Mouse (Mus musculus) kidney, embryonic 16.5 days (tissue): ENCODE data around the gene Pafah1b3. TPM values are rescaled to one million over a fixed set of nuclear protein-coding genes. Genes with fewer than 3 reads are reported as not detected.
A peak's percentile ranks its signal among the peaks of the same experiment; 100 is the strongest.

Source experiments
- ATAC-seq: fragments of 200-750 bp; cut with Nextera tagmentation; 2 replicates; pipeline ENCODE4 v1.8.0; 2017; ENCODE audit warnings: moderate TSS enrichment; ENCODE audit not compliant: low FRiP score, low TSS enrichment
- H3K27ac ChIP-seq: fragments of 300-500 bp; sonication (generic); 2 replicates; pipeline ENCODE4 v1.5.1; 2014; ENCODE audit warnings: low read length
- H3K27me3 ChIP-seq: fragments of 300-500 bp; sonication (generic); 2 replicates; pipeline ENCODE4 v1.6.1; 2014; ENCODE audit warnings: low read length, control low read depth, mixed read lengths; ENCODE audit not compliant: insufficient read depth
- H3K36me3 ChIP-seq: fragments of 300-500 bp; sonication (generic); 2 replicates; pipeline ENCODE4 v1.6.1; 2014; ENCODE audit warnings: low read length, control low read depth, mixed read lengths; ENCODE audit not compliant: insufficient read depth
- H3K4me1 ChIP-seq: fragments of 300-500 bp; sonication (generic); 2 replicates; pipeline ENCODE4 v1.6.1; 2014; ENCODE audit warnings: low read length, control low read depth, mixed read lengths; ENCODE audit not compliant: insufficient read depth
- H3K4me2 ChIP-seq: fragments of 300-500 bp; sonication (generic); replicated peaks from 2 replicates; pipeline ENCODE4 v1.6.1; 2014; ENCODE audit warnings: low read depth, low read length
- H3K4me3 ChIP-seq: fragments of 300-500 bp; sonication (generic); 2 replicates; pipeline ENCODE4 v1.5.1; 2014; ENCODE audit warnings: mild to moderate bottlenecking, low read length
- H3K9ac ChIP-seq: fragments of 300-500 bp; sonication (generic); replicated peaks from 2 replicates; pipeline ENCODE4 v1.6.1; 2014; ENCODE audit warnings: low read length
- H3K9me3 ChIP-seq: fragments of 300-500 bp; sonication (generic); 2 replicates; pipeline ENCODE4 v1.6.1; 2016; ENCODE audit warnings: low read length, control low read depth
- WGBS: fragments of 180-500 bp; shearing (Covaris S2); extraction: QIAGEN DNeasy Blood & Tissue Kit; methylation state at CpG from one replicate; pipeline ENCODE4 v1.1.7; 2014; 5-methylcytosine and 5-hydroxymethylcytosine counted together
- polyA plus RNA-seq: library from polyadenylated mRNA; unstranded; fragments of >200 nt; fragmentation: Nextera tagmentation; extraction: Ambion mirVana; gene quantifications from 2 replicates; pipeline ENCODE4 v1.2.1, GENCODE M21; 2015

The Pafah1b3 gene
- polyA plus RNA-seq, 1 experiment from 2014 or later: 199 TPM

- Histone ChIP-seq H3K36me3 (no peaks in the 10 kb centered on the region), H3K27ac (no peak within 1 kb of the TSS), H3K4me2 (peak within 1 kb of the TSS; percentile 97), H3K4me3 (peak within 1 kb of the TSS; percentile 58), H3K9me3 (no peaks in the 10 kb centered on the region), H3K9ac (peak within 1 kb of the TSS; percentile 41; the same call in 1 of the 2 replicates), H3K4me1 (peaks cover 9% of the 10 kb centered on the region), H3K27me3 (peaks cover 3% of the 10 kb centered on the region)
- WGBS: under 1% methylated on average over 47 of the region's 47 CpGs
- ATAC-seq: peak; percentile 87
Measured at GRCm38 (mm10) chr7:25305956-25306613, 8.3 kb upstream of the Pafah1b3 start, which contains the start of gene Tmem145. Gene Tmem145, plus strand, starts transcription at chr7:25306106.

GRCm38 (mm10) chr7:25305481-25305880 lies 7.7 kb upstream of the Pafah1b3 start:
- H3K4me1 ChIP-seq: peaks cover 9% of the 10 kb centered on the region
- peak overlapping the region; percentile 58 for H3K4me3 ChIP-seq
- no peak for ATAC-seq
- 0% methylated on average over 2 of the region's 2 CpGs for WGBS
- no peaks in the 10 kb centered on the region for H3K36me3 ChIP-seq
- no peaks in the 10 kb centered on the region for H3K9me3 ChIP-seq
- H3K27me3 ChIP-seq: peaks cover 3% of the 10 kb centered on the region
- H3K9ac ChIP-seq: peak overlapping the region; percentile 41; the same call in 1 of the 2 replicates
- H3K4me2 ChIP-seq: peak overlapping the region; percentile 97
- no peak overlapping the region for H3K27ac ChIP-seq

GRCm38 (mm10) chr7:25303685-25304006 lies 5.9 kb upstream of the Pafah1b3 start:
- H3K9me3 ChIP-seq: no peaks in the 10 kb centered on the region

GRCm38 (mm10) chr7:25303003-25303684 lies 5.4 kb upstream of the Pafah1b3 start:
- no peak for ATAC-seq
- Histone ChIP-seq H3K27me3 (peaks cover 3% of the 10 kb centered on the region), H3K4me3 (no peak overlapping the region), H3K9ac (no peak overlapping the region), H3K9me3 (no peaks in the 10 kb centered on the region), H3K4me2 (no peak overlapping the region), H3K27ac (no peak overlapping the region), H3K36me3 (no peaks in the 10 kb centered on the region), H3K4me1 (peaks cover 13% of the 10 kb centered on the region)
- 72% methylated on average over 9 of the region's 9 CpGs for WGBS

More at GRCm38 (mm10) chr7:25303685-25304006, 5.9 kb upstream of the Pafah1b3 start:
- Histone ChIP-seq H3K9ac (no peak overlapping the region), H3K4me3 (no peak overlapping the region), H3K27ac (no peak overlapping the region), H3K36me3 (no peaks in the 10 kb centered on the region), H3K27me3 (peaks cover 3% of the 10 kb centered on the region), H3K4me2 (no peak overlapping the region), H3K4me1 (peaks cover 9% of the 10 kb centered on the region)
- no peak for ATAC-seq
- WGBS: 78% methylated on average over 3 of the region's 3 CpGs

- no peak within 1 kb of the TSS for H3K4me3 ChIP-seq
- H3K27me3 ChIP-seq: no peaks in the 10 kb centered on the region; the same call in 1 of the 2 replicates
- no peak within 1 kb of the TSS for H3K27ac ChIP-seq
- 0 out of 2 replicates have a peak, but pooled peaks have one; percentile 31 for ATAC-seq
- peaks cover 11% of the 10 kb centered on the region for H3K4me1 ChIP-seq
- H3K4me2 ChIP-seq: no peak within 1 kb of the TSS
- H3K9ac ChIP-seq: no peak within 1 kb of the TSS
- 0 out of 2 replicates have a peak, but pooled peaks cover 1% of the 10 kb centered on the region for H3K36me3 ChIP-seq
- H3K9me3 ChIP-seq: no peaks in the 10 kb centered on the region
- WGBS: 64% methylated on average over 17 of the region's 19 CpGs
Measured at GRCm38 (mm10) chr7:25301063-25301462, 3.3 kb upstream of the Pafah1b3 start, which contains the start of gene Prr19. Gene Prr19, plus strand, starts transcription at chr7:25301411.

- ATAC-seq: peak; percentile 41
- 1% methylated on average over 21 of the region's 21 CpGs for WGBS
Measured at GRCm38 (mm10) chr7:25296945-25297453, 787 bp downstream of the Pafah1b3 start.

GRCm38 (mm10) chr7:25294960-25295722 lies 2.6 kb downstream of the Pafah1b3 start:
- Histone ChIP-seq H3K9me3 (no peaks in the 10 kb centered on the region), H3K36me3 (peaks cover 50% of the 10 kb centered on the region), H3K4me2 (no peak overlapping the region), H3K4me3 (no peak overlapping the region), H3K27ac (no peak overlapping the region), H3K27me3 (no peaks in the 10 kb centered on the region), H3K9ac (no peak overlapping the region), H3K4me1 (peaks cover 4% of the 10 kb centered on the region; the same call in 1 of the 2 replicates)
- no peak for ATAC-seq
- WGBS: 87% methylated on average over 12 of the region's 12 CpGs

More at GRCm38 (mm10) chr7:25296945-25297453, 787 bp downstream of the Pafah1b3 start:
- H3K9me3 ChIP-seq: no peaks in the 10 kb centered on the region
- peak overlapping the region; percentile 80 for H3K4me2 ChIP-seq
- peak overlapping the region; percentile 88 for H3K9ac ChIP-seq
- H3K36me3 ChIP-seq: peaks cover 32% of the 10 kb centered on the region
- H3K27ac ChIP-seq: peak overlapping the region; percentile 96
- H3K4me1 ChIP-seq: peaks cover 4% of the 10 kb centered on the region; the same call in 1 of the 2 replicates
- H3K27me3 ChIP-seq: no peaks in the 10 kb centered on the region
- H3K4me3 ChIP-seq: peak overlapping the region; percentile 91

GRCm38 (mm10) chr7:25294495-25294894 lies 3.3 kb downstream of the Pafah1b3 start:
- peaks cover 57% of the 10 kb centered on the region for H3K36me3 ChIP-seq
- 71% methylated on average over 4 of the region's 4 CpGs for WGBS
- ATAC-seq: no peak

GRCm38 (mm10) chr7:25293191-25293739 lies 4.5 kb downstream of the Pafah1b3 start:
- Histone ChIP-seq H3K27me3 (no peaks in the 10 kb centered on the region), H3K9me3 (peaks cover 7% of the 10 kb centered on the region; the same call in 1 of the 2 replicates), H3K4me2 (no peak overlapping the region), H3K36me3 (peaks cover 69% of the 10 kb centered on the region), H3K9ac (no peak overlapping the region), H3K27ac (peak overlapping the region; percentile 1; the same call in 1 of the 2 replicates), H3K4me1 (peaks cover 2% of the 10 kb centered on the region; the same call in 1 of the 2 replicates), H3K4me3 (no peak overlapping the region)
- no peak for ATAC-seq
- 77% methylated on average over 10 of the region's 10 CpGs for WGBS

More at GRCm38 (mm10) chr7:25294495-25294894, 3.3 kb downstream of the Pafah1b3 start:
- Histone ChIP-seq H3K9me3 (peaks cover 6% of the 10 kb centered on the region; the same call in 1 of the 2 replicates), H3K4me3 (no peak overlapping the region), H3K27ac (no peak overlapping the region), H3K4me1 (peaks cover 4% of the 10 kb centered on the region; the same call in 1 of the 2 replicates), H3K9ac (no peak overlapping the region), H3K4me2 (no peak overlapping the region), H3K27me3 (no peaks in the 10 kb centered on the region)
